Mouse (Mus musculus): ENCODE data around the gene Ppp5c. TPM values are rescaled to one million over a fixed set of nuclear protein-coding genes. Genes with fewer than 3 reads are reported as not detected.
A peak's percentile ranks its signal among the peaks of the same experiment; 100 is the strongest.

Gene Ppp5c
- polyA plus RNA-seq, 1 experiment from 2014 or later = 102 TPM

DNA sequence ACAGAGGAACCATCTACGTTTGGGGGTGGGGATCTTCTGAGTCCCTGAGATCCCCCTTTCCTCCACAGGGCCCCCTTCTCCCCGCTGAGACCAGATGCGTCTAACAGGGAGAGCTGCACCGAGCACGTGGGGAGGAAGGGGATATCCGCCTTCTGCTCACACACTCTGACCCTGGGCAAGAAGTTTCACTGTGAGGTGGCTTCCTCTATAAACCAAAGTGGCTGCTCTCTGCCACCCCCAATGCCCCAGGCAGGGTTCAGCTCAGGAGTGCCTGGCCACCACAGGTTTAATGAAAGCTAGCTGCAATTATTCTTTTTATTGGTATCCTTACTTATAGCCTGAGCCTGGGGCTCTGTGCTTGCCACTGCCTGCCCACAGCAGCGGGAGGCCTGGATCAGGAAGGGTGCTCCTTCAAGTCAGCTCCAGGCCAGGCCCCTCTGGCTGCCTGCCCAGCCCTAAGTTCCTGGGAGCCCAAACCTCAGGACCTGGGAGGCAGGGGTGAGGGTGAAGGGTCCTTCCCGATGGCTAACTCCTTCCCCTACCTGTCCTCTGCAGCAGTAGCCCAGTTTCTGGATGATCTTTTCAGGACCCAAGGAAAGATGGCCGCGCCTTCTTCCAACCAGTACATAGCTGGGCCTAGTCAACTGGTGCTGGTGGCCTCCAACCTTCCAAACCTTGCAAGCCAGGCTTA, 2.8 kb downstream of the Ppp5c start:
- Histone ChIP-seq H3K4me2 (replicated peaks) (no peak overlapping the region), H3K36me3 (peaks cover 39% of the 10 kb centered on the region), H3K4me3 (no peak overlapping the region), H3K27me3 (no peaks in the 10 kb centered on the region; the same call in 1 of the 2 replicates), H3K9ac (replicated peaks) (0 out of 2 replicates have a peak overlapping the region, but pooled peaks have one; percentile 20), H3K9me3 (no peaks in the 10 kb centered on the region), H3K4me1 (peaks cover 26% of the 10 kb centered on the region), H3K27ac (replicated peaks) (no peak overlapping the region)
- 87% methylated on average over 10 of the region's 10 CpGs for WGBS
- ATAC-seq (ENCODE audit: low FRiP score, low read depth) = no peak

DNA sequence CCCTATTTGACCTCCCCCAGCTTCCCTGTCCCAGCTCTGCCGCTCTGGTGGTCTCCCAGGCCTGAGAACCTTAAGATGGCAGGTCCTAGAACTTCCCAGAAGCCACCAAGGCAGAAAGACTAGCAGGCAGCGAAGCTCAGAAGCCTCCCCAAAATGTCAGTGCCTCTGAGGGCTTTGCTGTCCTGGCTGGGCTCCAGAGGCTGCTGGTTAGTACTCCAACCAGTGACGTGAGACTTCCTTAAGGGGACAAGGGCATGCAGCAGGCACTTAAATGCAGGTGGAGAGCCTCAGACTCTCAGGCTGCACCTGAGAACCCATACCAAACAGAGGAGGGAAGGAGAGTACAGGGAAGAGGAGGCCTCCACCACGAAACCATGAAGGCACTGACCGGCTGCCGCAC, 3.6 kb downstream of the Ppp5c start:
- Histone ChIP-seq H3K4me2 (replicated peaks) (no peak overlapping the region), H3K9me3 (no peaks in the 10 kb centered on the region), H3K4me3 (no peak overlapping the region), H3K9ac (replicated peaks) (0 out of 2 replicates have a peak overlapping the region, but pooled peaks have one; percentile 8), H3K27ac (replicated peaks) (no peak overlapping the region), H3K27me3 (no peaks in the 10 kb centered on the region), H3K4me1 (peaks cover 26% of the 10 kb centered on the region), H3K36me3 (peaks cover 47% of the 10 kb centered on the region)
- ATAC-seq (ENCODE audit: low FRiP score, low read depth) = no peak
- 94% methylated on average over 6 of the region's 6 CpGs for WGBS

DNA sequence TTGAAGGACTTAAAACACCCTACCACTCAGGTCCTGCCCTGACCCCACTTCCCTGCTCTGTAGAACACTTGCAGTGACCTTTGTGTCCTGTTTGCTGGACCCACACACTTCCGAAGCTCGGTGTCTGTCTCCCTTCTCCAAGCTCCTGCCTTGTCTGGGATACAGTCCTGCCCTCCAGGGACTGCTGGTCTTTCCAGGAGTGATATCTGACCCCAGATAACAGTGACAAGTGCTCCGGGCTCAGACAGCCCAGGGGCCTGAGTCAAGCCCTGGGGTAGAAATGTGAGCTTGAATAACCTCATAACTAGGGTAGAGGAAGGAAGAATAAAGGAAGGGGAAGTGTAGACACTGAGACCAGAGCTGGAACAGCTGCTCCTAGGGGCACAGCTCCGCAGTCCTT, 4.0 kb downstream of the Ppp5c start:
- H3K4me1 ChIP-seq = peaks cover 26% of the 10 kb centered on the region
- H3K9me3 ChIP-seq = no peaks in the 10 kb centered on the region
- no peak overlapping the region for H3K4me3 ChIP-seq
- H3K27me3 ChIP-seq = no peaks in the 10 kb centered on the region
- H3K27ac ChIP-seq (replicated peaks) = no peak overlapping the region
- WGBS = 88% methylated on average over 4 of the region's 4 CpGs
- ATAC-seq (ENCODE audit: low FRiP score, low read depth) = no peak
- H3K9ac ChIP-seq (replicated peaks) = 0 out of 2 replicates have a peak overlapping the region, but pooled peaks have one; percentile 8
- no peak overlapping the region for H3K4me2 ChIP-seq (replicated peaks)
- peaks cover 52% of the 10 kb centered on the region for H3K36me3 ChIP-seq

DNA sequence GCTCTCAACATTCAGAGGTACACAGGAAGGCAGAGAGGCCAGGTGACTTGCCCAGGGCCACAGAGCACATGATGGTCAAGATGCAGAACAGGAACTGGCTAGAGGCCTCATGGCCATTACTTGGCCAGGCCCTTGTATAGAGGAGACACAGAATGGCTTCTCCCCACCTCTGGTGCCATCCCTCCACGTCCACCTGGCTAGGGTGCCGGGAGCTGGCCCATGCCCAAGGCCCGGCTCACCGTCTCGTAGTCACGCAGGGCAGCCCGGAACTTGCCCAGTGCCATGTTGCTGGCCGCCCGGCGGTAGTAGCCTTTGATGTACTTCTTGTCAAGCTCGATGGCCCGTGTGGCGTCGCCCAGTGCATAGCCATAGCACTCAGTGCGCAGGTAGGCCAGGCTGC, 5.5 kb downstream of the Ppp5c start:
- no peak for ATAC-seq (ENCODE audit: low FRiP score, low read depth)
- 97% methylated on average over 15 of the region's 15 CpGs for WGBS
- peaks cover 57% of the 10 kb centered on the region for H3K36me3 ChIP-seq

DNA sequence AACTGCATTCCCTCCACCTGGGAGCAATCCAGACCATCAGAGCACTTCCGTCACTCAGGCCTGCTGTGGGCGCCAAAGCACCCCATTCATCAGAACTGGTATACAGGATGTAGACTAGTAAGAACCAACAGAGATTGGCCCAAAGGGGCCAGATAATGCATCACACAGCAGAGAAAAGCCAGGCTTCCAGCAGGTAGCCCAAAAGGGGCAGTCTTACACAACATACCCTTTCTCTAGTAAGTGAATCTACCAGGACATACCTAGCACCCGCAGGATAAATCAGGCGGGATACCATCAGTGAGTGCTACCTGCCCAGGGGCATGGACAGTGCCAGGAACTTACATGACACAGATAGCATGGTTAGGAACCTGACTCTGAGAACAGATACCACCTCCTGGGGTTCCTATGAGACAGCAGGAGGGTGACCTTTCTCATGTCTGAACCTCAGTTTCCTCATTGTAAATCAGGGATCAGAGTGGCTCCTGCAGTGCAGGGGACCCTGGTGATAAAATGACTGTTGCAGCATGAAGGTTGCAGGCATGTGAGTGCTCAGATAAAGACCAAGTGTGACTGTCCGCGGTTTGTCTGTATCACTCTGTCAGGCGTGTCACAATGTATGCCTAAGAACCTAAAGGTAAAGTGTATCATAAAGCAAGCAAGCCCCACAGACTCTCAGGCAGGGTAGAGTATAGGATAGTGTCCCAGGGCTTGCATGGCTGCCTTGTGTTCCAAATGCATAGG, 8.1 kb downstream of the Ppp5c start:
- Histone ChIP-seq H3K4me2 (replicated peaks) (no peak overlapping the region), H3K27me3 (no peaks in the 10 kb centered on the region), H3K36me3 (peaks cover 78% of the 10 kb centered on the region), H3K4me1 (peaks cover 2% of the 10 kb centered on the region; the same call in 1 of the 2 replicates), H3K27ac (replicated peaks) (no peak overlapping the region), H3K9me3 (no peaks in the 10 kb centered on the region), H3K9ac (replicated peaks) (no peak overlapping the region), H3K4me3 (no peak overlapping the region)
- ATAC-seq (ENCODE audit: low FRiP score, low read depth) = no peak
- 90% methylated on average over 7 of the region's 7 CpGs for WGBS

More for the DNA sequence above, 5.5 kb downstream of the Ppp5c start:
- H3K9ac ChIP-seq (replicated peaks) = no peak overlapping the region
- no peaks in the 10 kb centered on the region for H3K9me3 ChIP-seq
- H3K4me1 ChIP-seq = peaks cover 26% of the 10 kb centered on the region
- H3K27me3 ChIP-seq = no peaks in the 10 kb centered on the region
- H3K27ac ChIP-seq (replicated peaks) = no peak overlapping the region
- H3K4me3 ChIP-seq = no peak overlapping the region
- no peak overlapping the region for H3K4me2 ChIP-seq (replicated peaks)

DNA sequence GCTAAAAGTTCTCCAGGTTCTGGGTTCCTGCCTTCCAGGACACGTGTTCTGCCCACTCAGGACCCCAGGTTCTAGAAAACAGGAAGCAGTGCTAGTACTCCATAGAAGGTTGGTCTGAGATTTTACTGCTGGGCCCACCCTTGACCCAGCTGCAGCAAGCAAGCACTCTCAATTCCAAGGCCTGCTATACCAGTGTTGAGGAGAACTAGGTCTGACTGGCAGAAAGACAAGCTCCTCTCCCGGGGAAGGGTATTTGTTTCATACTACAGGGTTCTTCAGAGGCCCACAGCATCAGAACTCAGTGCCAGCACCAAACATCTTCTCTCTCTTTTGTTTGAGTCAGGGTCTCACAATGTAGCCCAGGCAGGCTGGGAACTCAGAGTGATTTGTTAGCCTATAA, 9.8 kb downstream of the Ppp5c start:
- Histone ChIP-seq H3K27me3 (no peaks in the 10 kb centered on the region), H3K4me1 (no peaks in the 10 kb centered on the region), H3K9ac (replicated peaks) (no peak overlapping the region), H3K27ac (replicated peaks) (no peak overlapping the region), H3K36me3 (peaks cover 90% of the 10 kb centered on the region), H3K4me3 (no peak overlapping the region), H3K4me2 (replicated peaks) (no peak overlapping the region), H3K9me3 (no peaks in the 10 kb centered on the region)
- WGBS = 89% methylated on average over 2 of the region's 2 CpGs
- ATAC-seq (ENCODE audit: low FRiP score, low read depth) = no peak

DNA sequence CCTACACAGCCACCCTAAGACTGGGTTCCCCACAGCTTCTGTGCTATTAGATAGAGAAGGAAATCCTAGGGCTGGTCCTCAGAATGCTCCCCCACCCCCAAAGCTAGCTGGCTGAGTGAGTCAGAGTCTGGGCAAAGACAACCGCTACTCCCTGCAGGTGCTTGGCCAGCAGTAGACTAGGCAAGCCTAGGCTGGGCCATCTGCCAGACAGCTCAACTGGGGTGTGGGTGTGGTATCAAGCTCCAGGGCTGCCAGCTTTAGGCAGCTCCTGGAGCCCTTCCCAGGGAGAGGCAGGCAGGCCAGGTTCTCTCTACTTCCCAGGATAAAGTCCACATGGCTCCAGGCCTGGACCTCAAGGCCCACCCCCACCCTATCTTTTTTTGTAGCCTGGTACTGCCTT, 10.7 kb downstream of the Ppp5c start:
- no peak overlapping the region for H3K4me2 ChIP-seq (replicated peaks)
- no peak overlapping the region for H3K9ac ChIP-seq (replicated peaks)
- no peak overlapping the region for H3K4me3 ChIP-seq
- H3K9me3 ChIP-seq = no peaks in the 10 kb centered on the region
- no peak overlapping the region for H3K27ac ChIP-seq (replicated peaks)
- no peaks in the 10 kb centered on the region for H3K4me1 ChIP-seq
- no peak for ATAC-seq (ENCODE audit: low FRiP score, low read depth)
- WGBS = 84% methylated on average over 1 of the region's 1 CpGs
- H3K36me3 ChIP-seq = peaks cover 90% of the 10 kb centered on the region
- H3K27me3 ChIP-seq = no peaks in the 10 kb centered on the region

DNA sequence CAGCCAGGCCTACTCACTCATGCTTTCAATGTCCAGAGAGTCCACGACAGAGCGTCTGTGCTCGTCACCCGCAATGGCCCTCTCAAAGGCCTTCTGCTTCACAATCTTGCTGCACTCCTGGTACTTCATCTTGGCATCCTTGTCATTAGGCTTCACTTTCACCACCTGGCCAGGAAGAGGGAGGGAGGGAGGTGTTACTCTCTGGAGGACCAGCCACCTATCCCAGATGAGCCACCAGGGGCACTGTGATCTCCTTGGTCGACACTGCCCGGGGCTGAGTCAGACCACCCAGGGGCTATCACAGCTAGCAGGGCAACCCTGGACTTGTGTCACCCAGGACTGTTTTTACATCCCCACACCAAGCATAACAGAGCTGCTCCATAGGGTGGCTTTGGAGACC, 12.3 kb downstream of the Ppp5c start:
- 87% methylated on average over 6 of the region's 6 CpGs for WGBS
- ATAC-seq (ENCODE audit: low FRiP score, low read depth) = no peak
- no peaks in the 10 kb centered on the region for H3K4me1 ChIP-seq

DNA sequence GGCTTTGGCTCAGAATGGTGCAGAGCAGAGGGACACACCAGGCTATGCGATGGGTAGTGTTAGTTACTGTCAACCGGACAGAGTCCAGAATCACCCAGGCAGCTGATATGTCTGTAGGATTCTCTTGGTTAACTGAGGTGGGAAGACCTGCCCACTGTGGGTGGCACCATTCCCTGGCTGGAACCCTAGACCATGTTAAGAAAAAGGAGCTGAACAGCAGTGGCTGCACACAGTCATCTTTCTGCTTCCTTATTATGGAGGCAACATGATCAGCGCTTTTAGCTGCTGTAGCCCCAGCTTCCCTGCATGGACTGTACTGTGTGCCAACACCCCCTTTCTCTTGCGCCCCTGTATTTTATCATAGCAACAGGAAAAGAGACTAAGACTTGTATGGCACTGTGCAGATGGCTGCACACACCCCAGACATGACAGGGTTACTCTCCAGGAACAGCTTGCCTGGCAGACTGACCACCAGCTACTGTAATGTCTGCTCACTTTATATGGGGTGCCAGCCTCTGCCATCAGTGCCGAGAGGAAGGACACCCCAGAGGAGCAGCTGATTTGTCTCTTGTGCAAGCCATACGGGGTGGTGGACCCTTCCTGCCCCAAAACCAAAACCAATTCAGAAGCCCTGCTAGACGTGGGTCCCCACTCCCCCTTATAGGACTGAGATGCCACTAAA, 15.7 kb downstream of the Ppp5c start:
- no peak for ATAC-seq (ENCODE audit: low FRiP score, low read depth)
- Histone ChIP-seq H3K4me1 (no peaks in the 10 kb centered on the region), H3K27ac (replicated peaks) (no peak overlapping the region), H3K36me3 (peaks cover 98% of the 10 kb centered on the region), H3K27me3 (no peaks in the 10 kb centered on the region), H3K9me3 (no peaks in the 10 kb centered on the region), H3K4me2 (replicated peaks) (no peak overlapping the region), H3K4me3 (no peak overlapping the region), H3K9ac (replicated peaks) (no peak overlapping the region)
- WGBS = 91% methylated on average over 7 of the region's 7 CpGs

More for the DNA sequence above, 12.3 kb downstream of the Ppp5c start:
- Histone ChIP-seq H3K27me3 (no peaks in the 10 kb centered on the region), H3K9ac (replicated peaks) (no peak overlapping the region), H3K27ac (replicated peaks) (no peak overlapping the region), H3K4me3 (no peak overlapping the region), H3K4me2 (replicated peaks) (no peak overlapping the region), H3K36me3 (peaks cover 90% of the 10 kb centered on the region), H3K9me3 (no peaks in the 10 kb centered on the region)

DNA sequence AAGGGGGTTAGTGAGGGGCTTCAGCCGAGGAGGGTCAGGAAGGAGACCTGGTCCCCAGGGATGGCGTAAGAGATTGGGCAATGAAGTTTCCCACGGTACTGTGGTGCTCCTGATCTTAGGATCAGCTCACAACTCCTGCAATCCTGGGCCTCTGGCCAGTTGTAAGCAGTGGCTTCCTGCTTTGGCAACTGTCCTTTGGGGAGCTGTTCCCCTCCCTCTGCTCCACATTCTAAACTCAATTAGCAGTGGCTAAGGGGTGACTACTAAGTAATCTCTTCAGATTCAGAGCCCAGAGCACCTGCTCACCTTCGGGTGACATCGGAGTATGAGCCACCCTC, 17.7 kb downstream of the Ppp5c start:
- H3K27ac ChIP-seq (replicated peaks) = no peak overlapping the region
- H3K9ac ChIP-seq (replicated peaks) = no peak overlapping the region
- no peak for ATAC-seq (ENCODE audit: low FRiP score, low read depth)
- peaks cover 98% of the 10 kb centered on the region for H3K36me3 ChIP-seq
- no peak overlapping the region for H3K4me3 ChIP-seq
- H3K9me3 ChIP-seq = no peaks in the 10 kb centered on the region
- no peak overlapping the region for H3K4me2 ChIP-seq (replicated peaks)
- H3K4me1 ChIP-seq = no peaks in the 10 kb centered on the region
- no peaks in the 10 kb centered on the region for H3K27me3 ChIP-seq
- 91% methylated on average over 5 of the region's 5 CpGs for WGBS

DNA sequence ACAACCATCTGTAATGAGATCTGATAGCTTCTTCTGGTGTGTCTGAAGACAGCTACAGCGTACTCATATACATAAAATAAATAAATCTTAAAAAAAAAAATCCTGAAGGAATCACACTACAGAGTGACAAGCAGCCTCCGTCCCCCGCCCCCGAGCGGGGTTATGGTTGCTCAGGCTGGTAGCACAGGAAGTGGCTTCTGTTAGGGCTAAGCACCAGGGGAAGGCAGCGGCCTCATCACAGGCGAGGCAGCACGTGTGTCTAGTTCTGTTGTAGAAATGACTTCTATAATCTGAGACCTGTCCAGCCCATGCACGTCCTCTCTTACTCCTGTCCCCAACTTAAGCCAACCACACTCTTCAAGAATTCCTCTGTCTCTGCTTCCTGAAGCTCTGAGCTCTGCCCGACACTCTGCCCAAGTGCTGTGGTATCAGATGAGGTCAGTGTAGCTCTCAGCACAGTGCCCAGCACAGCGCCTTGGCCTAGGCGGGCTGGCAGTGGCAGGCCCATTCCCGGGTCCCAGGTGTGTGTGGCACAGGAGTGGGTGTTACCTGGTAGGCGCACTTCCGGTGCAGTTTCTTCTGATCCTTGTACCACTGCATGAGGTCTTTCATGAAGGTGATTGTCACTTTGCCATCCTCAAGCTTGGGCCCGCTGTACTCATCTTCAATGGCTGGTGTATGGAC, 18.3 kb downstream of the Ppp5c start:
- ATAC-seq (ENCODE audit: low FRiP score, low read depth) = no peak
- Histone ChIP-seq H3K9ac (replicated peaks) (no peak overlapping the region), H3K4me1 (no peaks in the 10 kb centered on the region), H3K36me3 (peaks cover 98% of the 10 kb centered on the region), H3K4me2 (replicated peaks) (no peak overlapping the region), H3K27ac (replicated peaks) (no peak overlapping the region), H3K9me3 (no peaks in the 10 kb centered on the region), H3K4me3 (no peak overlapping the region), H3K27me3 (no peaks in the 10 kb centered on the region)
- 94% methylated on average over 16 of the region's 16 CpGs for WGBS

DNA sequence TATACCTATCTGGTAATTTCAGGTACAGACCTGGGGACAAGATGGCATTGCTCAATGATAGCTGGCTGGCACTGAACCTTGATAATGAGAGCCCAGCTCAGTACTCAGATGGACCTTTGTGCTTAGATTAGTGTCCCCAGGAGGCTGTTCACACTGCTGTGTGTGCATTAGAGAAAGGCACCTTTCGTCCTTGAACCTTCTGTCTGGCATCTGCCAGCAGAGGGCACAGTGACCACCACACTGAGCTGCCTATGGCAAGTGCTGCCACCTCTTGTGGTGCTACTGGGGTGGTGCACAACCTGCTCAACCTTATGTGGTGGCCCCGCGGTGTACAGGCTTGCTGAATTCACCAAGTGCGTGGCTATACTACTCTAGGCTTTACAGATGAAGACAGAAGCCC, 20.4 kb downstream of the Ppp5c start:
- Histone ChIP-seq H3K27me3 (no peaks in the 10 kb centered on the region), H3K4me1 (no peaks in the 10 kb centered on the region), H3K4me3 (no peak overlapping the region), H3K9ac (replicated peaks) (no peak overlapping the region), H3K36me3 (peaks cover 85% of the 10 kb centered on the region), H3K4me2 (replicated peaks) (no peak overlapping the region), H3K27ac (replicated peaks) (no peak overlapping the region), H3K9me3 (no peaks in the 10 kb centered on the region)
- ATAC-seq (ENCODE audit: low FRiP score, low read depth) = no peak
- WGBS = 87% methylated on average over 4 of the region's 4 CpGs
